Mouse (Mus musculus): ENCODE measurements around the gene Kcnj8.

Kcnj8 gene

GRCm38 (mm10) chr6:142548377-142548776, 23.0 kb downstream of the Kcnj8 start:
- DNase-seq: no peak

- no peak for DNase-seq
Measured at GRCm38 (mm10) chr6:142545132-142545531, 26.3 kb downstream of the Kcnj8 start.

GRCm38 (mm10) chr6:142543648-142544047, 27.8 kb downstream of the Kcnj8 start:
- no peak for DNase-seq

DNA sequence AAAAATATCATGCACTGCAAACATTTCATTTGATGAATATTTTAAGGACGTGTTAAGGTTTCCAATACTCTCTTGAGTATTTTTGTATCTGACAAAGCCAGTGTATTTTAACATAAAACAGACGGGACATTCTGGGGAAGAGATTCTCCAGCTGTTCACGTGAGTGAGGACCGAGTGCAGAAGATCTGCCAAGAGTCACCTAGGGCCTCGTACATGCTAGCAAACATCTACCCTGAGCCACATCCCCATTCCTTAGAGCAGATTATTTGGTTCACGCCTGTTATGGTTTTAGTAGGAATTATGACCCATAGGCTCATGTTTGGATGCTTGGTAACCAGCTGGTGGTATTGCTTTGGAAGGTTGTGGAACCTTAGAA, 28.6 kb downstream of the Kcnj8 start:
- DNase-seq: no peak

DNA sequence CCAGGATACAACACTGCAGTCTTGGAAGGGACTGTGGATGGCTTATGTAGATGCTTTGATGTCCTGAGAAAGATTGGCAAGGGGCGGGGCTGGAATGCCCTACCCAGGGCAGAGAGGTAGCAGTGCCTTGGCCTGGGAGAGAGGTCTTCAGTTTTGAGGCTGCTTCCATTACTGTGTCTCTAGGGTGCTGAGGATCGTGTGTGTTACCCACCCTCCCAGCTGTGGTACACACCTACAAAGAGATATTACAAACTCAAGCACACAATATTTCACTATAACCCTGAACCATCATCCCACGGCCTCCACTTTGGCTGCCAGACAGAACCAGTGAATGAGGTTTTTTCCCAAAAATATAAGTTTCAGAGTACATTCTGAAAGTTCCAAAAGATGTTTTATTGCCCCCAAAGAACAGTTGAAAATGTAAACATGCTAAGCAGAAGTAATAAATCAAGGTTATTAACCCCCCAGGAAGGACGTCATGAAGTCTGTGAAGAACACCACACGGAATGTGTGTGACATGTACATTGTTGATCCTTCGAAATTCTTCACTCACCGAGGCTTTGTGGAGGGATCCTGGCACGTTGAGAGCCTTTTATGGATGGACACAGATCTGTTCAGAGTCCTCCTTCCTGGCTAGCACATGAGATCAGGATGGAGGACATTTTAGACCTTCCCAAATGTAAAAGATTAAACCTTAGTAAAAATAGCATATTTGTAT, 29.2 kb downstream of the Kcnj8 start:
- no peak for DNase-seq

DNA sequence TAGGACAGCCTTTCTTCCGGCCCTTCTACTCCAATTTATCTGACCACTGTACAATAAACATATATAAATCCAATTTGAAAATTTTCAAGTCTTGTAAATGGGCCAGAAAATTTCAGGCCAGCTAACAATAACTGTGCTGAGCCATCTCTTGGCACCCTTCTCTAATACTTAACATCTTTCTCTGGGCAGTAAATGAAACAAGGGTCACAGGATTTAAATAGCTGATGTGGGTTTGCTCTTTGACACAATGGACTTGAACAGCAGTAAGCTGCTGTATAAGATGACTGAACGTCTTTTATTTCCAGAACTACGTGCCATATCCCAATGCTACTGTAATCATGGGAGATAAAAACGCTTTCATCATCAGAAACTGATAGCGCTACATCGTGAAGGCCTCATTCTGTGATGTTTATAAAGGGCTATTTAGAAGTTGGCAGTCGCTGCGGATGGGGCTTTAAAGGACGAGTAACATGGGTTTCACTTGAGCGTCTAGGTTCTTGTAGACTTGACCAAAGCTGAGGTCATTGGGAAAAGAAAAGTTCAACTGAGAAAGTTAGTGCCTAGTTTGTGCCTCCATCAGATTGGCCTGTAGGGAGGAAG, 30.8 kb downstream of the Kcnj8 start:
- no peak for DNase-seq

GRCm38 (mm10) chr6:142540131-142540530, 31.3 kb downstream of the Kcnj8 start:
- no peak for DNase-seq

GRCm38 (mm10) chr6:142538503-142538902, 32.9 kb downstream of the Kcnj8 start:
- peak in 1 of 2 experiments; percentile 24 for DNase-seq

DNA sequence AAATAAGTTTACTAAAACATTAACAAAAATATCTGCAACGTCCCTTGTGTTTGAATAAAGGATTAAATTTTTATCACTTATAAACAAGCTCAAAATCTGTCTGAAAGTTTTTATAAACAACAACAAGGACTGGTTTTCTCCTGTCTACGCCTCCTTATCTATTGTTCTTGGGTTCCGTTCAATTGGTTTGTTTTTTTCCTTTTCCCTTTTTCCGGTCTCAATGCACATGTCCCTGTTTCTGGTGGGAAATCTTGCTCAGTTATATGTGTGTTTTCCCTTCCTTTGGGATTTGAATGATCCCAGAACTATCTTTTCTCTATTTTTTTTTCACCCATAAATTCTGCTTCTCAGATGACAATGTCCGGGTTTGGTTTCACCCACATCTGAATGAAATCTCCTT, 38.0 kb downstream of the Kcnj8 start:
- no peak for DNase-seq

GRCm38 (mm10) chr6:142532686-142533085, 38.7 kb downstream of the Kcnj8 start:
- no peak for DNase-seq

- no peak for DNase-seq
Measured at GRCm38 (mm10) chr6:142532141-142532540, 39.3 kb downstream of the Kcnj8 start.

- DNase-seq: no peak
Measured at GRCm38 (mm10) chr6:142530378-142530777, 41.0 kb downstream of the Kcnj8 start.

DNA sequence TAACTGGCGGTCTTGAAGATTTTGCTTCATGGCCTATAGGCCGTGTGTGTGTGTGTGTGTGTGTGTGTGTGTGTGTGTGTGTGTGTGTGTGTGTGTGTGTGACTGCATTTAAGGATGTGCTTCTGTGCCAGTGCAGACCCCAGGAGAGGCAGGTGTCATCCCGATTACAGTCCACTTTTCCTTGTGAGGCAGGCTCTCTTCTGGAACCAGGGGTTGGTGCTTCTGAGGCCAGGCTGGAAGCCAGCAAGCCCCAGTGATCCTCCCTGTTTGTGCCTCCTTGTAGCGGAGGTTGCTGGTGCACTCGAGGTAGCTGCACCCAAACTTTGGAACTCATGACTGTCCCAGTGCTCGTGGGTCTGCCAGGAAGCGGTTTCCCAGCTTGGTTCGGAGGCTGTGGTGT, 41.7 kb downstream of the Kcnj8 start:
- DNase-seq: no peak

GRCm38 (mm10) chr6:142527931-142528562, 43.4 kb downstream of the Kcnj8 start:
- DNase-seq: no peak

- DNase-seq: peak; percentile 70 to 75
Measured at GRCm38 (mm10) chr6:142524635-142525308, 46.6 kb downstream of the Kcnj8 start.

GRCm38 (mm10) chr6:142521591-142522110, 49.8 kb downstream of the Kcnj8 start:
- DNase-seq: no peak

DNA sequence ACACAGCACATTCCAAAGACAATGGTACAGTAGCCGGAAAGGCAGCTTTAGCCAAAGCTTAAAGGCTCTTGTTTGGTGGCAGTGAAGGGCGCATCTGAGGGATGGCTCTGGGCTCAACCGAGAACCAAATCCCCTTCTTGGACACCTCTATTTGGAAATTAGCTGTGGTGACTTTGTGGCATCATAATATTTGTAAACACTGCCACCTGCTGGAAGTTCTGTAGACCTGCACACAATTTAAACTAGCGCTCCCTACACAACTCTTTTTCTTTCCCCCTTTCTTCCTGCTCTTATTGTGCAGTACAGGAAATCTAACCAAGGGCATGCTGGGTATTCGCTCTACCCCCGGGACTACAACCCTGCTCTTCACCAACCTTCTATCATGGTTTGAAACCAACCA, 52.3 kb downstream of the Kcnj8 start:
- peak; percentile 23 to 24 for DNase-seq

DNA sequence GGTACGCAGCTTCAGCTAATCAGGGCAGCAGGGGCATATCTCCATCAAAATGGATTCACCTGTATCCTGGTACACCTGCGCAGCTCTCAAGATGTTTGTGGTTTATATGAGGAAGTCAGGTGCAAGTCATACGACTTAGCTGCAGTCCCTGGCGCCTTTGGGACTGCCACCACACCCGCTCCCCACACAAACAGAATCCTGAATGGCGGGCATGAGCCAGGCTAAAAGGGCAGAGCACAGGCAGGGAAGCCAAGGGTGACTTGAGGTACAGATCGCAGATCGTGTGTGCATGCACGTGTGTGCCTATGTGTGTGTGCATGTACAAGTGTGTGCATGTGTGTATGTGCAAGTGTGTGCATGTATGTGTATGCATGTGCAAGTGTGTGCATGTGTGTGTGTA, 56.0 kb downstream of the Kcnj8 start:
- peak in 1 of 2 experiments; percentile 2 for DNase-seq

DNA sequence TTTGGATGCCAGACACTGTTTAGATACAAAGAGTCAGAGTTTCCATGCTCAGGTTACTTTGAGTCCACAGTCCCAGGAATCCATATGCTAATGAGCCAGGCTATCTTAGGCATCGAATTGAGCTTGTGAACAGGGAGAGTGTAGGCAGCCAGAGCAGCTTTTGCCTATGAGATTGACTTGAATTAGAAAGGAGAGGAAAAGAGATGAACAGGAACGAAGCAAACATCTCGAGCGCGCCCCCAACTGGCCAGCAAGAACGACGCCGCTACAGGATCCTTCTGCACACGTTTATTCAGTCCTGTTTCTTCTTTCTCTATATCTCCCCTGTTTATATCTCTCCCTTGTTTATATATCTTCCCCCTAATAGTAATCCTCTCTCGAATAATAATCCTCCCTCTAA, 56.5 kb downstream of the Kcnj8 start:
- DNase-seq: peak; percentile 57 to 75

All from cerebellum, postnatal 25 days (tissue).